Mouse (Mus musculus): ENCODE data around the gene Pgap3.

DNA sequence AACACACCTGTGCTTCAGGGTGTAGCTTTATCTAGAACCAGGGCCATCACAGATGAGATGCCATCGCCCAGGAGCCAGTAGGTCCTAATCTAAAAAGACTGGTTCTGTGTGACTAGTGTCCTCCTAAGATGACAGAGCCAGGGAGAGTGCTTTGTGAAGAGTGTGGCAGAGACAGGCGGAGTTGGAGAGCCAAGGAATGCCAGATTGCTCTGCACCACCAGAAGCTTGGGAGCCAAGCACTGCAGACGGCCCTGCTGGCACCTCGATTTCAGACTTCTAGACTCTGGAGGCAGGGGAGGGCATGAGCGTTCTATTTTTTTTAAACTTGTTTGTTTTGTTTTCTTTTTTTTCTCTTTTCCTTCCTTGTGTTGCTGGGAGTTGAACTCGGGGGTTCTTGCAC lies 31.0 kb downstream of the Pgap3 start:
- TF ChIP-seq EP300 (IDR thresholded peaks at IDR 0.05) (no peak), CTCF (IDR thresholded peaks at IDR 0.05) (no peak)
